Mouse (Mus musculus): ENCODE measurements around the gene Nlrc4. TPM values are rescaled to one million over a fixed set of nuclear protein-coding genes. Genes with fewer than 3 reads are reported as not detected.

Gene Nlrc4
- polyA plus RNA-seq, 2 experiments: 0.16 to 0.26 TPM

- H3K36me3 ChIP-seq (ENCODE audit: control insufficient read depth, insufficient read depth, low read length): no peaks in the 10 kb centered on the region
- H3K4me1 ChIP-seq (ENCODE audit: control insufficient read depth, insufficient read depth, low read length): no peaks in the 10 kb centered on the region
- DNase-seq (ENCODE audit: low spot score): no peak
- H3K4me3 ChIP-seq (replicated peaks; ENCODE audit: low read length): no peak overlapping the region
- no peaks in the 10 kb centered on the region for H3K9me3 ChIP-seq (ENCODE audit: control insufficient read depth, low read length)
- TF ChIP-seq POLR2A (IDR thresholded peaks at IDR 0.05; ENCODE audit: borderline replicate concordance, extremely low read depth, insufficient read depth, insufficient read length): no peak
- no peaks in the 10 kb centered on the region for H3K27me3 ChIP-seq (ENCODE audit: control insufficient read depth, insufficient read depth, low read length)
- H3K27ac ChIP-seq (replicated peaks; ENCODE audit: low read depth, low read length): no peak overlapping the region
- H3K9ac ChIP-seq (ENCODE audit: low read depth, low read length, severe bottlenecking): no peak overlapping the region
- no peak overlapping the region for H3K4me2 ChIP-seq (replicated peaks; ENCODE audit: low read depth, low read length, severe bottlenecking)
- no peak for ATAC-seq (ENCODE audit: low FRiP score, low read depth)
- 76% methylated on average over 3 of the region's 3 CpGs for WGBS
Observed at GRCm38 (mm10) chr17:74453928-74454327, 5.0 kb downstream of the Nlrc4 start.

- Histone ChIP-seq H3K9ac (ENCODE audit: low read depth, low read length, severe bottlenecking) (no peak overlapping the region), H3K4me2 (replicated peaks; ENCODE audit: low read depth, low read length, severe bottlenecking) (no peak overlapping the region), H3K4me1 (ENCODE audit: control insufficient read depth, insufficient read depth, low read length) (no peaks in the 10 kb centered on the region), H3K27me3 (ENCODE audit: control insufficient read depth, insufficient read depth, low read length) (no peaks in the 10 kb centered on the region), H3K27ac (replicated peaks; ENCODE audit: low read depth, low read length) (no peak overlapping the region), H3K36me3 (ENCODE audit: control insufficient read depth, insufficient read depth, low read length) (no peaks in the 10 kb centered on the region), H3K9me3 (ENCODE audit: control insufficient read depth, low read length) (no peaks in the 10 kb centered on the region), H3K4me3 (replicated peaks; ENCODE audit: low read length) (no peak overlapping the region)
- DNase-seq (ENCODE audit: low spot score): no peak
- ATAC-seq (ENCODE audit: low FRiP score, low read depth): no peak
- 90% methylated on average over 10 of the region's 10 CpGs for WGBS
- no peak for TF ChIP-seq POLR2A (IDR thresholded peaks at IDR 0.05; ENCODE audit: borderline replicate concordance, extremely low read depth, insufficient read depth, insufficient read length)
Observed at GRCm38 (mm10) chr17:74449776-74450175, 9.2 kb downstream of the Nlrc4 start.

GRCm38 (mm10) chr17:74440486-74440885 lies 18.5 kb downstream of the Nlrc4 start:
- WGBS: 76% methylated on average over 5 of the region's 5 CpGs
- Histone ChIP-seq H3K9ac (ENCODE audit: low read depth, low read length, severe bottlenecking) (no peak overlapping the region), H3K9me3 (ENCODE audit: control insufficient read depth, low read length) (no peaks in the 10 kb centered on the region), H3K36me3 (ENCODE audit: control insufficient read depth, insufficient read depth, low read length) (no peaks in the 10 kb centered on the region), H3K27me3 (ENCODE audit: control insufficient read depth, insufficient read depth, low read length) (no peaks in the 10 kb centered on the region), H3K4me3 (replicated peaks; ENCODE audit: low read length) (no peak overlapping the region), H3K4me2 (replicated peaks; ENCODE audit: low read depth, low read length, severe bottlenecking) (no peak overlapping the region), H3K4me1 (ENCODE audit: control insufficient read depth, insufficient read depth, low read length) (no peaks in the 10 kb centered on the region), H3K27ac (replicated peaks; ENCODE audit: low read depth, low read length) (no peak overlapping the region)
- no peak for DNase-seq (ENCODE audit: low spot score)
- ATAC-seq (ENCODE audit: low FRiP score, low read depth): no peak
- TF ChIP-seq POLR2A (IDR thresholded peaks at IDR 0.05; ENCODE audit: borderline replicate concordance, extremely low read depth, insufficient read depth, insufficient read length): no peak

GRCm38 (mm10) chr17:74437762-74438161 lies 21.2 kb downstream of the Nlrc4 start:
- no peaks in the 10 kb centered on the region for H3K27me3 ChIP-seq (ENCODE audit: control insufficient read depth, insufficient read depth, low read length)
- H3K4me3 ChIP-seq (replicated peaks; ENCODE audit: low read length): no peak overlapping the region
- no peaks in the 10 kb centered on the region for H3K4me1 ChIP-seq (ENCODE audit: control insufficient read depth, insufficient read depth, low read length)
- H3K9me3 ChIP-seq (ENCODE audit: control insufficient read depth, low read length): no peaks in the 10 kb centered on the region
- no peaks in the 10 kb centered on the region for H3K36me3 ChIP-seq (ENCODE audit: control insufficient read depth, insufficient read depth, low read length)
- no peak overlapping the region for H3K9ac ChIP-seq (ENCODE audit: low read depth, low read length, severe bottlenecking)
- DNase-seq (ENCODE audit: low spot score) (no peak), ATAC-seq (ENCODE audit: low FRiP score, low read depth) (no peak)
- no peak overlapping the region for H3K4me2 ChIP-seq (replicated peaks; ENCODE audit: low read depth, low read length, severe bottlenecking)
- H3K27ac ChIP-seq (replicated peaks; ENCODE audit: low read depth, low read length): no peak overlapping the region
- WGBS: 63% methylated on average over 9 of the region's 9 CpGs
- TF ChIP-seq POLR2A (IDR thresholded peaks at IDR 0.05; ENCODE audit: borderline replicate concordance, extremely low read depth, insufficient read depth, insufficient read length): no peak

- Histone ChIP-seq H3K27ac (replicated peaks; ENCODE audit: low read depth, low read length) (no peak overlapping the region), H3K9ac (ENCODE audit: low read depth, low read length, severe bottlenecking) (no peak overlapping the region), H3K4me1 (ENCODE audit: control insufficient read depth, insufficient read depth, low read length) (no peaks in the 10 kb centered on the region), H3K4me2 (replicated peaks; ENCODE audit: low read depth, low read length, severe bottlenecking) (no peak overlapping the region), H3K36me3 (ENCODE audit: control insufficient read depth, insufficient read depth, low read length) (0 out of 2 replicates have a peak, but pooled peaks cover 4% of the 10 kb centered on the region), H3K4me3 (replicated peaks; ENCODE audit: low read length) (no peak overlapping the region), H3K9me3 (ENCODE audit: control insufficient read depth, low read length) (no peaks in the 10 kb centered on the region), H3K27me3 (ENCODE audit: control insufficient read depth, insufficient read depth, low read length) (no peaks in the 10 kb centered on the region)
- DNase-seq (ENCODE audit: low spot score): no peak
- WGBS: 89% methylated on average over 5 of the region's 5 CpGs
- no peak for ATAC-seq (ENCODE audit: low FRiP score, low read depth)
- TF ChIP-seq POLR2A (IDR thresholded peaks at IDR 0.05; ENCODE audit: borderline replicate concordance, extremely low read depth, insufficient read depth, insufficient read length): no peak
Observed at GRCm38 (mm10) chr17:74432631-74433030, 26.3 kb downstream of the Nlrc4 start.

- no peak for DNase-seq (ENCODE audit: low spot score)
- no peak for ATAC-seq (ENCODE audit: low FRiP score, low read depth)
- Histone ChIP-seq H3K4me2 (replicated peaks; ENCODE audit: low read depth, low read length, severe bottlenecking) (no peak overlapping the region), H3K4me3 (replicated peaks; ENCODE audit: low read length) (no peak overlapping the region), H3K27ac (replicated peaks; ENCODE audit: low read depth, low read length) (no peak overlapping the region), H3K9ac (ENCODE audit: low read depth, low read length, severe bottlenecking) (no peak overlapping the region), H3K36me3 (ENCODE audit: control insufficient read depth, insufficient read depth, low read length) (peaks cover 13% of the 10 kb centered on the region), H3K4me1 (ENCODE audit: control insufficient read depth, insufficient read depth, low read length) (no peaks in the 10 kb centered on the region), H3K27me3 (ENCODE audit: control insufficient read depth, insufficient read depth, low read length) (no peaks in the 10 kb centered on the region), H3K9me3 (ENCODE audit: control insufficient read depth, low read length) (no peaks in the 10 kb centered on the region)
- 77% methylated on average over 9 of the region's 13 CpGs for WGBS
- TF ChIP-seq POLR2A (IDR thresholded peaks at IDR 0.05; ENCODE audit: borderline replicate concordance, extremely low read depth, insufficient read depth, insufficient read length): no peak
Observed at GRCm38 (mm10) chr17:74431481-74431880, 27.5 kb downstream of the Nlrc4 start.

Data from limb, embryonic 14.5 days (tissue).